Mouse (Mus musculus) heart, postnatal 0 days (tissue): Measurements from ENCODE around the gene Zfp652. TPM values are rescaled to one million over a fixed set of nuclear protein-coding genes. Genes with fewer than 3 reads are reported as not detected.
"Not testable (repeated sequence)": the region's sequence is repeated elsewhere in the genome, so short reads cannot be mapped to it uniquely, and the experiment has no call there.

ENCODE experiments used
- ATAC-seq: fragments of 200-750 bp; cut with Nextera tagmentation; 2 replicates; pipeline ENCODE4 v1.8.0; 2017; ENCODE audit warnings: low read depth, moderate number of reproducible peaks, moderate library complexity; ENCODE audit not compliant: insufficient read depth
- DNase-seq: peaks from one replicate; pipeline ENCODE4 v3.0.0-alpha.2; 2016; ENCODE audit warnings: low spot score
- H3K27ac ChIP-seq: fragments of 300-500 bp; sonication (generic); 2 replicates; pipeline ENCODE4 v1.5.1; 2014; ENCODE audit warnings: low read depth, mild to moderate bottlenecking
- H3K27me3 ChIP-seq: fragments of 300-500 bp; sonication (generic); 2 replicates; pipeline ENCODE4 v1.6.1; 2014; ENCODE audit warnings: low read length, mixed read lengths; ENCODE audit not compliant: control insufficient read depth, insufficient read depth
- H3K36me3 ChIP-seq: fragments of 300-500 bp; sonication (generic); replicated peaks from 2 replicates; pipeline ENCODE4 v1.6.1; 2014; ENCODE audit warnings: low read length, mixed read lengths; ENCODE audit not compliant: control insufficient read depth, insufficient read depth
- H3K4me1 ChIP-seq: fragments of 300-500 bp; sonication (generic); 2 replicates; pipeline ENCODE4 v1.6.1; 2014; ENCODE audit warnings: antibody characterized with exemption; ENCODE audit not compliant: control insufficient read depth, insufficient read depth
- H3K4me2 ChIP-seq: fragments of 300-500 bp; sonication (generic); 2 replicates; pipeline ENCODE4 v1.6.1; 2014; ENCODE audit warnings: low read depth, mild to moderate bottlenecking, low read length, moderate library complexity
- H3K4me3 ChIP-seq: fragments of 300-500 bp; sonication (generic); 2 replicates; pipeline ENCODE4 v1.5.1; 2014; ENCODE audit warnings: low read depth, low read length
- H3K9ac ChIP-seq: fragments of 300-500 bp; sonication (generic); replicated peaks from 2 replicates; pipeline ENCODE4 v1.6.1; 2014; ENCODE audit warnings: low read depth, low read length, mixed read lengths
- H3K9me3 ChIP-seq: fragments of 300-500 bp; sonication (generic); replicated peaks from 2 replicates; pipeline ENCODE4 v1.6.1; 2016; ENCODE audit warnings: low read length; ENCODE audit not compliant: control insufficient read depth
- CTCF ChIP-seq: IDR thresholded peaks from 2 replicates; pipeline ENCODE4 v1.5.1; 2016; ENCODE audit warnings: antibody characterized with exemption, control low read depth, low read depth
- EP300 ChIP-seq: IDR thresholded peaks from 2 replicates; pipeline ENCODE4 v1.6.1; 2016; ENCODE audit warnings: antibody characterized with exemption, low read depth
- WGBS: fragments of 180-500 bp; shearing (Covaris S2); extraction: QIAGEN DNeasy Blood & Tissue Kit; methylation state at CpG from one replicate; pipeline ENCODE4 v1.1.7; 2014; 5-methylcytosine and 5-hydroxymethylcytosine counted together
- polyA plus RNA-seq: library from polyadenylated mRNA; unstranded; fragments of >200 nt; fragmentation: Nextera tagmentation; extraction: Ambion mirVana; gene quantifications from 2 replicates; pipeline ENCODE4 v1.2.1, GENCODE M21; 2015
- total RNA-seq: library from RNA; depleted of rRNA; stranded (reverse); fragments of >200 nt; gene quantifications from 2 replicates; pipeline ENCODE4 v1.2.3, GENCODE M21; 2014; ENCODE audit warnings: low replicate concordance; rRNA removed

Gene Zfp652
- total and polyA plus RNA-seq, 2 experiments from 2014 or later = 9.9 to 13.6 TPM

DNA sequence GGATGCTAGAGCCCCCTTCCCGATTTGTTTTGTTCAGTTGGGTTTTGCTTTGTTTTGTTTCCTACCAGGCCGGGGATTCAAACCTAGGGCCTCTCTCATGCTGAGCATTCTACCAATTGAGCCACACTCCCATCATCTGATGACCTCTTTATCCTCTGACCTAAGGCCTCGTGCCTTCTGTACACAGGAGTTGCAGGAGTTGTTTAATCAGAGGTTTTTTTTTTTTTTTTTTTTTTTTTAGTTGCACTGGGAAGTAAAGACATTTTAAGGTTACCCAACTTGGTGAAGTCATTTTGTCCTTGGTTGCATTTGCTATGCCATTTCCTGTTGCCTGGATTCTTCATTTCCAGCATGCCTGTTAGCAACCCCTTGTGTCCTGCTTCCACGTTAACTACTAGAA is 157.0 kb downstream of the Zfp652 start:
- Histone ChIP-seq H3K36me3 (no peaks in the 10 kb centered on the region), H3K9ac (no peak overlapping the region), H3K27me3 (no peaks in the 10 kb centered on the region), H3K4me2 (no peak overlapping the region), H3K27ac (no peak overlapping the region), H3K4me1 (no peaks in the 10 kb centered on the region), H3K9me3 (no peaks in the 10 kb centered on the region), H3K4me3 (no peak overlapping the region)
- ATAC-seq (no peak), DNase-seq (no peak)
- no peak for TF ChIP-seq EP300
- no peak for TF ChIP-seq CTCF
- 66% methylated on average over 4 of the region's 4 CpGs for WGBS

DNA sequence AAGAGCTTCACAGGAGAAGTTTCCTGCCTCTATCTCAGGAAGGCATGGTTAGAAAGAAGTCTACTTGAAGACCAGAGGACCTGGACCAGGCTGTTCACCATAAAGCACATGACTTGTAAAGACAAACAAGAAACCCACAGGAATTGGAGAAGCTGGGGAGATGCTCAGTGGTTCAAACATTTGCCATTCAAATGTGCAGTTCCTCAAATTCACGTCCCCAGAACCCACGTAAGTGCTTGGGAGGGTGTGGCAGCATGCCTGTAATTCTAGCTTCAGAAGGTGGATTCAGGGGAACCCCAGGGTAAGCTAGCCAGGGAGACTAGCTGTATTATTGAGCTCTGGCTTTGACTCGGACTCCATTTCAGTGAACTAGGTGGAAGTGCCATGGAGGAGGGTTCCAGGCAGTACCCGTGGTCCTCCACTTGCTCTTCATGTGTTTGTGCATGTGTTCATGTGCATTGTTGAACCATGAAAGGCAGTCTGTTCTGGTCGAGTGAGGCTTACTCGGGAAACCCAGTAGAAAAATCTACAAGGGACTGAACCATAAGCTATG is 157.5 kb downstream of the Zfp652 start:
- Histone ChIP-seq H3K9ac (no peak overlapping the region), H3K4me2 (no peak overlapping the region), H3K27me3 (no peaks in the 10 kb centered on the region), H3K27ac (no peak overlapping the region), H3K9me3 (no peaks in the 10 kb centered on the region), H3K4me3 (no peak overlapping the region), H3K36me3 (no peaks in the 10 kb centered on the region), H3K4me1 (no peaks in the 10 kb centered on the region)
- WGBS = 61% methylated on average over 6 of the region's 6 CpGs
- ATAC-seq (no peak), DNase-seq (no peak)
- no peak for TF ChIP-seq CTCF
- no peak for TF ChIP-seq EP300

DNA sequence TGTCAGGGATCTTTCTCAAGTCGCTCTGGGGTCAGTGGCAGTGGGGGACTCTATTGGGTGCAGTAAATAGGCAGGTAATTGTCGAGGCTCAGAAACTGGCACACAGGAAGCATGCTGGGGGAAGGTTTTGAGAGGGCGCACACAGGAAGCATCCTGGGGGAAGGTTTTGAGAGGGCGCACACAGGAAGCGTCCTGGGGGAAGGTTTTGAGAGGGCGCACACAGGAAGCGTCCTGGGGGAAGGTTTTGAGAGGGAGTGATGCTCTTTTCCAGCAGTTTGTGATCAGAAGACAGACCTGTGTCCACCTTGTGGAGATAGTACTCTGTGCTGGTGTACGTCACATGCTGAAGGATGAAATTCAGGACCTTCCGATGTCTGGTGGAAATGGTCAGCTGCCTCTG is 163.3 kb downstream of the Zfp652 start:
- H3K9me3 ChIP-seq = no peaks in the 10 kb centered on the region
- WGBS = 27% methylated on average over 9 of the region's 9 CpGs
- no peak for TF ChIP-seq EP300
- no peak for TF ChIP-seq CTCF
- no peak for DNase-seq
- H3K4me2 ChIP-seq = no peak overlapping the region
- no peaks in the 10 kb centered on the region for H3K36me3 ChIP-seq
- no peak for ATAC-seq
- no peaks in the 10 kb centered on the region for H3K27me3 ChIP-seq
- H3K27ac ChIP-seq = no peak overlapping the region
- H3K4me1 ChIP-seq = no peaks in the 10 kb centered on the region
- no peak overlapping the region for H3K4me3 ChIP-seq
- H3K9ac ChIP-seq = no peak overlapping the region

DNA sequence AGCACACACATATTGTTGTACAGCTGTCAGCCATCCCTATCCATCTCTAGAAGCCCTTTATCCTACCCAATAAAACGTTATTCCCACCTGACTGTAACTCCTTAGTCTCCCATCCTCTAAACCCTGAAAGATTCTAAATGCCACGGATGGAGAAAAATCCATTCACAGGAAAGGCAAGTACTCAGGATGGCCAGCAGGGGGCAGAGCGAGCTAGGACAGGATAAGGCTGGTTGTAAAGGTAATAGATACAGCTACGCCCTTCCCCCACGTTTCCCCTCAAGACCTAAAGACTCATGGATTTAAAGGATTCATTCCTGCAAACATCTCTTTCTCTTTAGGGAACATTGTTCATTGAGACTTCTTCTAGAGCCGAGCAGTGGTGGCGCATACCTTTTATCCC is 163.8 kb downstream of the Zfp652 start:
- ATAC-seq (no peak), DNase-seq (peak; percentile 51)
- TF ChIP-seq CTCF = peak; percentile 86
- TF ChIP-seq EP300 = no peak
- H3K4me2 ChIP-seq = no peak overlapping the region
- H3K27ac ChIP-seq = no peak overlapping the region
- H3K4me1 ChIP-seq = no peaks in the 10 kb centered on the region
- no peak overlapping the region for H3K9ac ChIP-seq
- no peaks in the 10 kb centered on the region for H3K27me3 ChIP-seq
- H3K4me3 ChIP-seq = no peak overlapping the region
- WGBS = 23% methylated on average over 7 of the region's 7 CpGs
- no peaks in the 10 kb centered on the region for H3K36me3 ChIP-seq
- H3K9me3 ChIP-seq = no peaks in the 10 kb centered on the region

DNA sequence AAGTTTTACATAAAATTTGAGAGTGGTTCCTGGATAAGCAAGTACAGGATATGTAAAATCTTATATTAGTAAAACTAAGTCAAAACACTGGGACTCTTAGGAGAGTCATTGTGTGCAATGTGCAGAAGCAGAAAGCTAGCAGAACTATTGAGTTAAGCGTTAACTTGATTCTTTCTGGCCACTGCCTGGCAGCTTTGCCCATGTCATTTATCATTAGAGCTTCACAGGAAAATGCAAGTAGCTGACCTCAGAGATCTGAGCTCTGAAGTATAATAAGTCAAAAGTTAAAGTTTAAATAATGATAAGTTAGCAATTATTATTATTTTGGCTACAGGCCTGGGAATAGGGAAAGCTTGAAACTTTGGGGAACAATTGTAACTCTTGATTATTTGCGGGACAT is 167.4 kb downstream of the Zfp652 start:
- ATAC-seq, H3K36me3 ChIP-seq, DNase-seq, H3K4me1 ChIP-seq, H3K4me2 ChIP-seq, H3K4me3 ChIP-seq, H3K9ac ChIP-seq, H3K27me3 ChIP-seq, H3K9me3 ChIP-seq, H3K27ac ChIP-seq: not testable (repeated sequence)
- WGBS = 85% methylated on average over 2 of the region's 2 CpGs

Other genes starting within 250 kb of the Zfp652 start
- gene Nxph3, start 198.1 kb upstream of the Zfp652 start, total RNA-seq = not detected in 2 replicates
- 0.08 and 0.14 TPM in 2 replicates for gene Nxph3, start 198.1 kb upstream of the Zfp652 start, polyA plus RNA-seq
- 1.1 and 2.0 TPM in 2 replicates for gene Ngfr, start 124.9 kb upstream of the Zfp652 start, total RNA-seq
- gene Ngfr, start 124.9 kb upstream of the Zfp652 start, polyA plus RNA-seq = 1.5 and 1.7 TPM in 2 replicates
- gene Phb, start 45.7 kb upstream of the Zfp652 start, total RNA-seq = 349 and 446 TPM in 2 replicates
- gene Phb, start 45.7 kb upstream of the Zfp652 start, polyA plus RNA-seq = 432 and 435 TPM in 2 replicates
- gene B130006D01Rik, start 10.9 kb downstream of the Zfp652 start, total RNA-seq = 0.57 TPM in 1 of 2 replicates, not detected in the other
- 0.23 and 0.45 TPM in 2 replicates for gene B130006D01Rik, start 10.9 kb downstream of the Zfp652 start, polyA plus RNA-seq
- gene Phospho1, start 111.8 kb downstream of the Zfp652 start, total RNA-seq = 45.0 and 46.6 TPM in 2 replicates
- 6.7 and 7.9 TPM in 2 replicates for gene Phospho1, start 111.8 kb downstream of the Zfp652 start, polyA plus RNA-seq
- 0.66 and 26.8 TPM in 2 replicates for gene Gngt2, start 124.5 kb downstream of the Zfp652 start, total RNA-seq
- gene Gngt2, start 124.5 kb downstream of the Zfp652 start, polyA plus RNA-seq = 38.7 and 40.1 TPM in 2 replicates
- 11.4 and 13.4 TPM in 2 replicates for gene Abi3, start 129.8 kb downstream of the Zfp652 start, total RNA-seq
- 13.3 and 14.3 TPM in 2 replicates for gene Abi3, start 129.8 kb downstream of the Zfp652 start, polyA plus RNA-seq
- not detected in 2 replicates for gene B4galnt2, start 202.2 kb downstream of the Zfp652 start, total RNA-seq
- 0.07 TPM in 1 of 2 replicates, not detected in the other for gene B4galnt2, start 202.2 kb downstream of the Zfp652 start, polyA plus RNA-seq